Mouse (Mus musculus) forelimb bud, embryonic 11.5 days (tissue): ENCODE measurements around the gene Chrdl1.

Source experiments
- DNase-seq: peaks from one replicate; pipeline ENCODE4 v3.0.0-alpha.2; 2012; ENCODE audit warnings: low read depth, low spot score

Chrdl1 gene

GRCm38 (mm10) chrX:143393791-143394369 is at the start of gene Chrdl1:
Gene Chrdl1, minus strand, starts transcription at chrX:143394262.
- peak; percentile 12 for DNase-seq

DNA sequence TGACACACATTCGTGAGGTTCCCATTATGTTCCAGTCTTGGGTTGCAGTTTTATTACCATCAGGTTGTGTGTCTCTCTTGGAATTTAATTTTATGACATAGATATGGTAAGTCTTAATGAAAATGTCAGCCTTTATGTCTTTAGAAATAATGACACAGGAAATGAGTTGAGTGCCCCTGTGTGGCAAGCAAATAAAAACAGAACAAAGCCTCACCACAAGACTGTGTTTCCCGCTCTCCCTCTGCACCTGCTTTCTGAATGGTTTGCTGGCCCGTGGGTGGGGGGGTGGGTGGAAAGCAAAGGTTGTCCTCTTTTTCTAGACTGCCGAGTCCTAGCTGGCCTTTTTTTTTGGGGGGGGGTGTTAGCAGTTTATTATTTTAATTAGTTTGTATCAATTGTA is 48.6 kb upstream of the Chrdl1 start:
- no peak for DNase-seq

DNA sequence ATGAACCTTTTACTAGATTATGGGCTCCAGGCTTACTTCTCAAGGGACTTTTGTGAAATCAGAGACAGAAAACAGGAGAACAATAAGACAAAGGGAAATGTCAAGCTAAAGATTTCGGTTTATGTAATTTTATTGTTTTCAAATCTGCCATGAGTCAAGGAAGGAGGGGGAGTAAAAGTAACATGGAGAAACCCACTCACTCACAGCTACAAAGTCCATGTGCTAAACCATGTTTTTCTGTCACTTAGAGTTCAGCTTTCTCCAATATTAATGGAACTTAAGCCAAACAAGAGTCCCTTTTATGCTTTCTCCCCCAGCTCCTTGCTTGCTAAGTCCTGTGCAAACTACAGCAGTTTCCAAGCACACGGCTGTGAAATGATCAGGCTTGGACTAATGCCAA is 10.5 kb upstream of the Chrdl1 start:
- no peak for DNase-seq

DNA sequence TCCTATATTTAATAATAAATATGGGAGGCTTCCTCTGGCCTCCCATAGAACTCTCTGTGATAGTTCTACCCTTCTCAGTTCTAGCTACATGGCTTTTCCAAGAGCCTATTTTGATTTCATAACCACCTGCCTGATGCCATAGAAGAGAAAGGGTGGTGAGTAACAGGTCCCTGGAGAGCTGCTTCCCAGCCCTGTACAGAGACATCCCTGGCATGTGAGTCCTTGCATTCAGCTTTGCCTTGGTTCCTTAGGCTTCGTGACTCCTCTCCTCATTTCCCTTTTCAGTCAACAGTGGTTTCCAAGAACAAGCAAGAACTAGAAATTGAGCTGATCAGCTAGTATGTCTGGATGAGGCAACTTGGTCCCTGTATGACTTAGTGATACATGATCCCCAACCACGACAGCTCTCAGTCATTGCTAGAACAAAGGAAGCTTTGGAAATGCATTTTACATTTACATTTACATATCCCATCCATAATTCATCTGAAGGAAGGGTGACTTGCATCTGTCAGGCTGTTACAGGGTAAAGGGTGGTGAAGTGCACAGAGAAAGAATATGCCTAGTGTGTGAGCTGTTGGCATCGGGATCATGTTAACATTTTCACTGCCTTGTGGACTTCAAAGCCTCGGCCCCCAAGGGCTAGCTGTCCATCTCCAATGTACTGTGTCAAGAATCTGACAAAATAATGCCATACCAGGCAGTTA is 27.7 kb downstream of the Chrdl1 start:
- no peak for DNase-seq

DNA sequence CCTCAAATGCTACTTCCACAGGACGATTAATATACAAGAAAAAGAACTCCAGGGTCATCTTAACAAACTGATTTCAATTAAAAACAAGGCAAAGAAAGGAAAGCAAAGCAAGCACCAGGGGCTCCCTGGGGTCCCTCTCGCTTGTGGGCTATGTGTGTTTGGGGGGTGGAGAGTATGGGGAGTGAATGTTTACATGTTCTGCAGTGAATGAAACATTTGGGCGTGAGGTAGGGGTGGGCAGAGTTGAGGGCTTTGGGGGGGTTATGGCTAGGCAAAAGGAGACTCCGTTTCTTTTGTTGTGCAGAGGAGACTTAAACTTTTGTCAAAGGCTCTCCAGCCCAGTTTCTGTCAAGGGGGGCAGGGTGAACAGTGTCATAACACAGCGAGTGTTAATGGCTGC is 46.8 kb downstream of the Chrdl1 start:
- no peak for DNase-seq

DNA sequence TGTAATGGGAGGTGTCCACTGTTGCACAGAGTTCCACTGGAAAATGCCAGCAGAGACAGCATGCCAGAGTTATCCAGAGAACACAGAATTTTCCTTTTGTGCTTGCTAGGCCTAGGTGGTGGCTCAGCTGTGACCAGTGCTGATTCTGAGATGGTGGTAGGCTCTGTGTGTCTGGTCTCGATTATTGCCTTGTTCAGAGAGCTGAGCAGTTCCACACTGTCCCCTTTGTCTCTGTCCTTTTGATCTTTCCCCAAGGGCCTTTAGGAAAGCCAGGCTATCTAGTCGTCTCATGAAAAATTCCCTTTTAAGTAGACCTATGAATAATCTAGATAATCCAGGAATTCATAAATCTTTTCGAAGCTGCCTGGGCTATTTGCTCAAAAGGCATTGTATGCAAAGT is 47.3 kb downstream of the Chrdl1 start:
- DNase-seq, result no peak

DNA sequence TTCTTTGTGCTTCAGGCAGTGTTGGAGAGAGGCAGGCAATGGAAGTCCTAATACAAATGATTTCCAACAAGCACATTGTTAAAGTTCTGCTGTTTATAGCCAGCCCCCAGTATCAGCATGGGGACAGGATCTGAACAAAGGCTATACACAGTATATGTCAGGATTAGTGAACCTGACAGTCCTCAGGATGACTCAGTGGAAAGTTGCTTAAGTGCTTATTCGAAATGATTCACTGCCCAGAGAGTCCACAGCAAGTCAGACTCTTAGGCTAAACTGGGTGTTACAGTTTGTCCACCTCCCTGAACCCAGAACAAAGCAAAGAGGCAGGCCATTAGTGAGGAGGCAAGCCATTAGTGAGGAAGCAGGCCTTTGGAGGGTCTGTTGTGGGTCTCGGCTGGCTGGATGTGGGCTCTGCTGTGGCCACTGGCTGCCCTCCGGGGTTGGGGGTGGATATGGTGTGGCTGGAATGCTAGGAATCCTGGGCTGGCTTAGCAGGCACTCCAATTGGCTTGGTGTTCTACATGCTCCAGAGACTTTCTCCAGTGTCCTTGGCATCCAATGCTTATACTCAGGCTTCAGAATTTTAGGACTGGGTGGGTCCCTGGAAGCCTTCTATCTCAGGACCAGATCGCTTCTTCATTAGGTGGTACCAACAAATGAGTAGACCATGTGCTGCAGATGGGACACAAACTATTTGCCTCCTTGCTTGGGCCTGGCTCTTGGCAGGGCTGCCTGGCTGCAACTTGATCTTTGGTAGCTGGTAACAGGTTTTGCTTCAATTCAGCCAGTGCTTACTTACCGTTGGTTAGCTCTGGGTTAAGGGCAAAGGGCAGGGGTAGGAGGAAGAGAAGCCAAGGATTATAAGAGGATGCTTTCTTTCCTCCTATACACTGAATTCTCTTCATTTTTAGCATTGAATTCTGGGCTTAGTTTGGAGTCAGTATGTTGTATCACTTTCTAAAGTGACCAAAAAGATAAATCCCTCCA is 49.3 kb downstream of the Chrdl1 start:
- no peak for DNase-seq

DNA sequence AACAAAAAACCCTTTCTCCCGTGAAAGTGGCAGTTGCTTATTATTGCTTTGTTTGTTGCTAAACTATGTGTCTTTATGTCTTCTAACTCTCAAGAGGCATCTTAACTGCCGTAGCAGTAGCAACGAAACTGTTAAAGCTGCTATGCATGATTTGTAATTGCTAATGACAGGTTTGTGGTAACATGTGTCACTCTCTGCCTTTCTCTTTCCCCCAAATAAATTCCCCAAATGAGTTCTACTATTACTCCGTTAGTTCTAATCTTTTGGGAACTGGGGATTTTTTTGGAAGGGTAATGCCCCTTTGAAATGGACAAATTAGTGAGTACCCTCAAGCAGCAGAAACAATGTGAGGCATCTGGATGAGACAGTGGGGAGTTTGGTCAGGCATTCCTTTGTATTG is 55.9 kb downstream of the Chrdl1 start:
- no peak for DNase-seq

- no peak for DNase-seq
These were observed 56.5 kb downstream of the Chrdl1 start for GRCm38 (mm10) chrX:143337561-143337960.

- DNase-seq, result no peak
These were observed 57.4 kb downstream of the Chrdl1 start for GRCm38 (mm10) chrX:143336661-143337060.

- no peak for DNase-seq
These were observed 58.2 kb downstream of the Chrdl1 start for GRCm38 (mm10) chrX:143335846-143336245.

DNA sequence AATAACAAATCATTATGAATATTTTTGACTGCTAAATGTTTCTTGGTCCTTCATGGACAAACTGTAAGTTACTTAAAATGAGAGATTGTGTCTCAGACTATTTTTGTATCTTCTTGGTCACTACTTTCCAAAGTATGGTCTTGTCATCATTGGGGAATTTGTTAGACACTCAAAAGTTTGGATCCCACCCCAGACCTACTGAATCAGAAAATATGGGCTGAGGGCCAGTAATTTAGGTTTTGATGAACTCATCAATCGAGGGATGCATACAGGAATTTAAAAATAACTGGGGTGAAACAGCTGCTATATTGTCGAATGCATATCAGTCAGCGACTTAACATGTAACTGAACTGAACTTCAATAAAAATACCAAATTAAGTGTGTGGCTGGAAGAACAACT is 80.9 kb downstream of the Chrdl1 start:
- DNase-seq, result no peak

- no peak for DNase-seq
These were observed 99.3 kb downstream of the Chrdl1 start for GRCm38 (mm10) chrX:143294726-143295125.

DNA sequence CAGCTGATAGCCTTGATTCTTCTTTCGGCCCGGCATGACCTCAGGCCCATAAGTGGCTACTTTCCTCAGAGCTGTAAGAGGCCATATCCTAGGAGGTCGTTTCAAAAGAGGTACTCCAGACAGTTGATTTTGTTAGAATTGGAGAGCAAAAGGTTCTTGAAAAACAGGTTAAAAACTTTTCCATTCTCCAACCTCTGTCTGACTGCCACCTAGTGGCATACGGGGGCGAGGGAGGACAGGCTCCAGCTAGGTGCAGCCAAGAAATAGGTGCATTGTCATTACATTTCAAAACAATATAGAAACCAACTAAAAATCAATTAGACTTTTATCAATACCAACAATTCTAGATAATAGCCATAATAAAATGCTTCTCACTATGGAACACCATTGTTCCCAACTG is 118.9 kb downstream of the Chrdl1 start:
- DNase-seq, result no peak

GRCm38 (mm10) chrX:143250709-143251108 is 143.4 kb downstream of the Chrdl1 start:
- peak; percentile 31 for DNase-seq
